Mouse (Mus musculus): ENCODE measurements at regions not wholly inside any gene's neighbourhood (a gene's known extent, or its start where the extent isn't known, plus 50 kb on each side); places are given as distances from the start of the nearest gene placed in this dataset.

DNA sequence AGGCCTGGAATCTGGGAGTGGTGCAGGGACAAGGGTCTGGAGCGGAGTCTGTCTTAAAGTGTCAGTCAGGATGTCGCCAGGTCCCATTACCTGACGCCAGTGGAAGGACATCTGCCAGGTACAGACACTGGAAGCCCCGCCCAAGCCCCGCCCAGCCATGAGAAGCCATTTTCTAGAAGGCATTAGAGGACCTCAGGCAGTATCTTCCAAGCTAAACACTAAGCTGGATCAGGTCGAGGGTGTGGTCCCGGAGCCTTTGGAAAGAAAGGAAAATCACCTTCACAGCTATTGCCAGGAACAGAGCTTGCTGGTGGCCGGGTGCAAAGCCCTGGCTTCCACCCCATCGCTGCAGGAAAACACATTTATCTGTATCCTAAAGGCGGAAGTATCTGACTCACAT, 52.9 kb upstream of the Sall4 start:
- no peak for TF ChIP-seq CTCF (IDR thresholded peaks at IDR 0.05; ENCODE audit: low read depth, low read length)
- no peak for TF ChIP-seq POLR2A (IDR thresholded peaks at IDR 0.05; ENCODE audit: insufficient read depth, low read length)
